In genomic region chr3:144570047-144570815, GRCm38 (mm10) we compare ENCODE assay signal across 7 mouse cellular contexts. TPM values are rescaled to one million over a fixed set of nuclear protein-coding genes. Genes with fewer than 3 reads are reported as not detected.
DNase-seq lines count a peak whose midpoint lies in the region; ATAC-seq lines count a peak whose summit lies in the region.

Gene Hs2st1 (minus strand): TSS chr3:144570181.
Gene Selenof (plus strand): TSS chr3:144570304.

- peak within 1 kb of the TSS; percentile 89 for H3K4me2 ChIP-seq in embryonic facial prominence, embryonic 12.5 days (replicated peaks)
- H3K4me2 ChIP-seq in limb, embryonic 11.5 days (ENCODE audit: low read depth, severe bottlenecking) = peak within 1 kb of the TSS; percentile 79
- peak within 1 kb of the TSS; percentile 85 for H3K4me2 ChIP-seq in midbrain, embryonic 14.5 days (ENCODE audit: low read length)

- H3K9me3 ChIP-seq in embryonic facial prominence, embryonic 12.5 days = no peaks in the 10 kb centered on the region
- H3K9me3 ChIP-seq in limb, embryonic 11.5 days (ENCODE audit: control insufficient read depth, low read length) = no peaks in the 10 kb centered on the region
- no peaks in the 10 kb centered on the region for H3K9me3 ChIP-seq in midbrain, embryonic 14.5 days (ENCODE audit: control insufficient read depth, low read length)

- peak within 1 kb of the TSS; percentile 86 for H3K9ac ChIP-seq in embryonic facial prominence, embryonic 12.5 days
- H3K9ac ChIP-seq in limb, embryonic 11.5 days (ENCODE audit: low read length) = peak within 1 kb of the TSS; percentile 96
- peak within 1 kb of the TSS; percentile 89 for H3K9ac ChIP-seq in midbrain, embryonic 14.5 days (replicated peaks; ENCODE audit: low read length)

- H3K4me3 ChIP-seq in embryonic facial prominence, embryonic 12.5 days = peak within 1 kb of the TSS; percentile 82
- H3K4me3 ChIP-seq in limb, embryonic 11.5 days (ENCODE audit: low read depth, low read length) = peak within 1 kb of the TSS; percentile 88
- peak within 1 kb of the TSS; percentile 85 for H3K4me3 ChIP-seq in midbrain, embryonic 14.5 days (replicated peaks; ENCODE audit: low read depth, low read length)

- under 1% methylated on average over 57 of the region's 69 CpGs for WGBS in embryonic facial prominence, embryonic 12.5 days
- WGBS in limb, embryonic 11.5 days = 1% methylated on average over 58 of the region's 69 CpGs
- WGBS in midbrain, embryonic 14.5 days = under 1% methylated on average over 58 of the region's 69 CpGs

- H3K27ac ChIP-seq in embryonic facial prominence, embryonic 12.5 days = peak within 1 kb of the TSS; percentile 92
- H3K27ac ChIP-seq in limb, embryonic 11.5 days (replicated peaks; ENCODE audit: low read depth, low read length) = peak within 1 kb of the TSS; percentile 81
- H3K27ac ChIP-seq in midbrain, embryonic 14.5 days (replicated peaks; ENCODE audit: low read depth, low read length) = peak within 1 kb of the TSS; percentile 93

- peak; percentile 93 for DNase-seq in adrenal gland, postnatal 25 days
- DNase-seq in heart, adult 11 months = peak; percentile 100
- DNase-seq in kidney, adult 18-20 months = peak; percentile 96
- DNase-seq in limb, embryonic 11.5 days (ENCODE audit: low spot score) = peak; percentile 97
- peak; percentile 99 for DNase-seq in midbrain, embryonic 14.5 days
- DNase-seq in spleen, adult 18-20 months = peak; percentile 87 to 95

- 0 out of 2 replicates have a peak, but pooled peaks cover 10% of the 10 kb centered on the region for H3K36me3 ChIP-seq in embryonic facial prominence, embryonic 12.5 days
- H3K36me3 ChIP-seq in limb, embryonic 11.5 days (ENCODE audit: control insufficient read depth, insufficient read depth, low read length) = peaks cover 3% of the 10 kb centered on the region; the same call in 1 of the 2 replicates
- H3K36me3 ChIP-seq in midbrain, embryonic 14.5 days (ENCODE audit: control insufficient read depth, insufficient read depth, low read length) = peaks cover 14% of the 10 kb centered on the region

- H3K27me3 ChIP-seq in embryonic facial prominence, embryonic 12.5 days = no peaks in the 10 kb centered on the region
- no peaks in the 10 kb centered on the region for H3K27me3 ChIP-seq in limb, embryonic 11.5 days (ENCODE audit: control insufficient read depth, insufficient read depth, low read length)
- no peaks in the 10 kb centered on the region for H3K27me3 ChIP-seq in midbrain, embryonic 14.5 days (ENCODE audit: control insufficient read depth, insufficient read depth, low read length)

- H3K4me1 ChIP-seq in embryonic facial prominence, embryonic 12.5 days = peaks cover 16% of the 10 kb centered on the region
- H3K4me1 ChIP-seq in limb, embryonic 11.5 days (ENCODE audit: control insufficient read depth, insufficient read depth, low read length) = peaks cover 3% of the 10 kb centered on the region; the same call in 1 of the 2 replicates
- peaks cover 30% of the 10 kb centered on the region for H3K4me1 ChIP-seq in midbrain, embryonic 14.5 days (ENCODE audit: control insufficient read depth, insufficient read depth, low read length)

- peak; percentile 99 for ATAC-seq in embryonic facial prominence, embryonic 12.5 days (ENCODE audit: insufficient number of reproducible peaks, insufficient read depth, low FRiP score, low TSS enrichment)
- peak; percentile 98 for ATAC-seq in limb, embryonic 11.5 days (ENCODE audit: insufficient number of reproducible peaks, low FRiP score, low TSS enrichment, low read depth)
- peak; percentile 97 for ATAC-seq in midbrain, embryonic 14.5 days (ENCODE audit: low FRiP score, low TSS enrichment)

RNA-seq across cellular contexts. Expression of gene Hs2st1, which starts in this region (rescaled TPM):
- total RNA-seq in adrenal gland, postnatal 25 days (2021) = 12.9 and 19.5 TPM in 2 replicates
- 25.2 and 27.0 TPM in 2 replicates for polyA plus RNA-seq in embryonic facial prominence, embryonic 12.5 days (2016; fragmentation: Nextera tagmentation; extraction: Ambion mirVana)
- polyA plus RNA-seq in limb, embryonic 11.5 days (2014; fragmentation: Nextera tagmentation; extraction: Ambion mirVana) = 14.1 and 14.8 TPM in 2 replicates
- polyA plus RNA-seq in midbrain, embryonic 14.5 days (2014; fragmentation: Nextera tagmentation; extraction: Ambion mirVana) = 16.1 and 16.2 TPM in 2 replicates

RNA-seq across cellular contexts. Expression of gene Selenof, which starts in this region (rescaled TPM):
- total RNA-seq in adrenal gland, postnatal 25 days (2021) = 249 and 324 TPM in 2 replicates
- polyA plus RNA-seq in embryonic facial prominence, embryonic 12.5 days (2016; fragmentation: Nextera tagmentation; extraction: Ambion mirVana) = 508 and 511 TPM in 2 replicates
- polyA plus RNA-seq in limb, embryonic 11.5 days (2014; fragmentation: Nextera tagmentation; extraction: Ambion mirVana) = 368 and 386 TPM in 2 replicates
- polyA plus RNA-seq in midbrain, embryonic 14.5 days (2014; fragmentation: Nextera tagmentation; extraction: Ambion mirVana) = 453 and 517 TPM in 2 replicates

Comparison
In these comparisons a context has a peak if more than half of its experiments do, and no peak if none do; other contexts are left out.
1. Peak in every context shown above with its lines: DNase-seq, ATAC-seq, H3K4me3 ChIP-seq and H3K27ac ChIP-seq.